Mouse (Mus musculus): ENCODE results near the gene Ogfrl1. TPM values are rescaled to one million over a fixed set of nuclear protein-coding genes. Genes with fewer than 3 reads are reported as not detected.

The Ogfrl1 gene
- 10.1 TPM in 2 replicates for polyA plus RNA-seq (2011; ENCODE audit: insufficient read depth, insufficient read length, low read depth, missing spikeins)

- H3K9me3 ChIP-seq (replicated peaks; ENCODE audit: control insufficient read depth, insufficient read depth, low read length, poor library complexity, severe bottlenecking), result no peaks in the 10 kb centered on the region
- no peak within 1 kb of the TSS for H3K27ac ChIP-seq (ENCODE audit: insufficient read depth, low read length)
- no peak for TF ChIP-seq EP300 (IDR thresholded peaks at IDR 0.05; ENCODE audit: insufficient read depth, low read depth, low read length)
- TF ChIP-seq CTCF (IDR thresholded peaks at IDR 0.05; ENCODE audit: low read depth, low read length), result no peak
- TF ChIP-seq POLR2A (IDR thresholded peaks at IDR 0.05; ENCODE audit: insufficient read depth, low read length), result no peak
- no peaks in the 10 kb centered on the region for H3K36me3 ChIP-seq (ENCODE audit: control insufficient read depth, insufficient read depth, low read length, poor library complexity, severe bottlenecking)
- no peak within 1 kb of the TSS for H3K9ac ChIP-seq (ENCODE audit: low read depth, poor library complexity, severe bottlenecking)
- no peak within 1 kb of the TSS for H3K4me3 ChIP-seq (ENCODE audit: low read depth, low read length)
- H3K4me1 ChIP-seq (ENCODE audit: control insufficient read depth, insufficient read depth, low read length), result no peaks in the 10 kb centered on the region
- H3K27me3 ChIP-seq (ENCODE audit: control insufficient read depth, insufficient read depth, low read length, poor library complexity, severe bottlenecking), result no peaks in the 10 kb centered on the region
Measured at GRCm38 (mm10) chr1:23397623-23398022, at the start of gene Ogfrl1. Gene Ogfrl1, minus strand, starts transcription at chr1:23397772.

GRCm38 (mm10) chr1:23445736-23446424 is 48.3 kb upstream of the Ogfrl1 start:
- Histone ChIP-seq H3K27ac (ENCODE audit: insufficient read depth, low read length) (no peak overlapping the region), H3K36me3 (ENCODE audit: control insufficient read depth, insufficient read depth, low read length, poor library complexity, severe bottlenecking) (no peaks in the 10 kb centered on the region), H3K4me3 (ENCODE audit: low read depth, low read length) (no peak overlapping the region), H3K9me3 (replicated peaks; ENCODE audit: control insufficient read depth, insufficient read depth, low read length, poor library complexity, severe bottlenecking) (no peaks in the 10 kb centered on the region), H3K27me3 (ENCODE audit: control insufficient read depth, insufficient read depth, low read length, poor library complexity, severe bottlenecking) (no peaks in the 10 kb centered on the region), H3K4me1 (ENCODE audit: control insufficient read depth, insufficient read depth, low read length) (no peaks in the 10 kb centered on the region), H3K9ac (ENCODE audit: low read depth, poor library complexity, severe bottlenecking) (no peak overlapping the region)
- TF ChIP-seq POLR2A (IDR thresholded peaks at IDR 0.05; ENCODE audit: insufficient read depth, low read length) (no peak), CTCF (IDR thresholded peaks at IDR 0.05; ENCODE audit: low read depth, low read length) (no peak), EP300 (IDR thresholded peaks at IDR 0.05; ENCODE audit: insufficient read depth, low read depth, low read length) (no peak)

GRCm38 (mm10) chr1:23433612-23434011 is 36.0 kb upstream of the Ogfrl1 start:
- Histone ChIP-seq H3K27me3 (ENCODE audit: control insufficient read depth, insufficient read depth, low read length, poor library complexity, severe bottlenecking) (no peaks in the 10 kb centered on the region), H3K4me3 (ENCODE audit: low read depth, low read length) (no peak overlapping the region), H3K36me3 (ENCODE audit: control insufficient read depth, insufficient read depth, low read length, poor library complexity, severe bottlenecking) (no peaks in the 10 kb centered on the region), H3K9ac (ENCODE audit: low read depth, poor library complexity, severe bottlenecking) (no peak overlapping the region), H3K9me3 (replicated peaks; ENCODE audit: control insufficient read depth, insufficient read depth, low read length, poor library complexity, severe bottlenecking) (no peaks in the 10 kb centered on the region), H3K27ac (ENCODE audit: insufficient read depth, low read length) (no peak overlapping the region), H3K4me1 (ENCODE audit: control insufficient read depth, insufficient read depth, low read length) (no peaks in the 10 kb centered on the region)
- TF ChIP-seq EP300 (IDR thresholded peaks at IDR 0.05; ENCODE audit: insufficient read depth, low read depth, low read length) (no peak), CTCF (IDR thresholded peaks at IDR 0.05; ENCODE audit: low read depth, low read length) (no peak), POLR2A (IDR thresholded peaks at IDR 0.05; ENCODE audit: insufficient read depth, low read length) (no peak)

- Histone ChIP-seq H3K4me1 (ENCODE audit: control insufficient read depth, insufficient read depth, low read length) (no peaks in the 10 kb centered on the region), H3K9me3 (replicated peaks; ENCODE audit: control insufficient read depth, insufficient read depth, low read length, poor library complexity, severe bottlenecking) (0 out of 2 replicates have a peak, but pooled peaks cover 7% of the 10 kb centered on the region), H3K4me3 (ENCODE audit: low read depth, low read length) (no peak overlapping the region), H3K27ac (ENCODE audit: insufficient read depth, low read length) (no peak overlapping the region), H3K36me3 (ENCODE audit: control insufficient read depth, insufficient read depth, low read length, poor library complexity, severe bottlenecking) (no peaks in the 10 kb centered on the region), H3K9ac (ENCODE audit: low read depth, poor library complexity, severe bottlenecking) (no peak overlapping the region), H3K27me3 (ENCODE audit: control insufficient read depth, insufficient read depth, low read length, poor library complexity, severe bottlenecking) (no peaks in the 10 kb centered on the region; the same call in 1 of the 2 replicates)
- TF ChIP-seq POLR2A (IDR thresholded peaks at IDR 0.05; ENCODE audit: insufficient read depth, low read length), result no peak
- TF ChIP-seq CTCF (IDR thresholded peaks at IDR 0.05; ENCODE audit: low read depth, low read length), result no peak
- TF ChIP-seq EP300 (IDR thresholded peaks at IDR 0.05; ENCODE audit: insufficient read depth, low read depth, low read length), result no peak
Measured at GRCm38 (mm10) chr1:23426447-23426846, 28.9 kb upstream of the Ogfrl1 start.

GRCm38 (mm10) chr1:23418941-23419340 is 21.4 kb upstream of the Ogfrl1 start:
- H3K27ac ChIP-seq (ENCODE audit: insufficient read depth, low read length), result no peak overlapping the region
- no peaks in the 10 kb centered on the region for H3K27me3 ChIP-seq (ENCODE audit: control insufficient read depth, insufficient read depth, low read length, poor library complexity, severe bottlenecking)
- TF ChIP-seq CTCF (IDR thresholded peaks at IDR 0.05; ENCODE audit: low read depth, low read length), result no peak
- TF ChIP-seq EP300 (IDR thresholded peaks at IDR 0.05; ENCODE audit: insufficient read depth, low read depth, low read length), result no peak
- TF ChIP-seq POLR2A (IDR thresholded peaks at IDR 0.05; ENCODE audit: insufficient read depth, low read length), result no peak
- H3K9me3 ChIP-seq (replicated peaks; ENCODE audit: control insufficient read depth, insufficient read depth, low read length, poor library complexity, severe bottlenecking), result no peaks in the 10 kb centered on the region
- no peaks in the 10 kb centered on the region for H3K4me1 ChIP-seq (ENCODE audit: control insufficient read depth, insufficient read depth, low read length)
- no peak overlapping the region for H3K4me3 ChIP-seq (ENCODE audit: low read depth, low read length)
- no peaks in the 10 kb centered on the region for H3K36me3 ChIP-seq (ENCODE audit: control insufficient read depth, insufficient read depth, low read length, poor library complexity, severe bottlenecking)
- no peak overlapping the region for H3K9ac ChIP-seq (ENCODE audit: low read depth, poor library complexity, severe bottlenecking)

- Histone ChIP-seq H3K9ac (ENCODE audit: low read depth, poor library complexity, severe bottlenecking) (no peak overlapping the region), H3K4me1 (ENCODE audit: control insufficient read depth, insufficient read depth, low read length) (no peaks in the 10 kb centered on the region), H3K27ac (ENCODE audit: insufficient read depth, low read length) (no peak overlapping the region), H3K27me3 (ENCODE audit: control insufficient read depth, insufficient read depth, low read length, poor library complexity, severe bottlenecking) (no peaks in the 10 kb centered on the region), H3K9me3 (replicated peaks; ENCODE audit: control insufficient read depth, insufficient read depth, low read length, poor library complexity, severe bottlenecking) (no peaks in the 10 kb centered on the region), H3K36me3 (ENCODE audit: control insufficient read depth, insufficient read depth, low read length, poor library complexity, severe bottlenecking) (no peaks in the 10 kb centered on the region), H3K4me3 (ENCODE audit: low read depth, low read length) (no peak overlapping the region)
- no peak for TF ChIP-seq POLR2A (IDR thresholded peaks at IDR 0.05; ENCODE audit: insufficient read depth, low read length)
- no peak for TF ChIP-seq CTCF (IDR thresholded peaks at IDR 0.05; ENCODE audit: low read depth, low read length)
- no peak for TF ChIP-seq EP300 (IDR thresholded peaks at IDR 0.05; ENCODE audit: insufficient read depth, low read depth, low read length)
Measured at GRCm38 (mm10) chr1:23418059-23418458, 20.5 kb upstream of the Ogfrl1 start.
